Mouse (Mus musculus): ENCODE results near the gene Fam78a.
A peak's percentile ranks its signal among the peaks of the same experiment; 100 is the strongest.

Gene Fam78a

DNA sequence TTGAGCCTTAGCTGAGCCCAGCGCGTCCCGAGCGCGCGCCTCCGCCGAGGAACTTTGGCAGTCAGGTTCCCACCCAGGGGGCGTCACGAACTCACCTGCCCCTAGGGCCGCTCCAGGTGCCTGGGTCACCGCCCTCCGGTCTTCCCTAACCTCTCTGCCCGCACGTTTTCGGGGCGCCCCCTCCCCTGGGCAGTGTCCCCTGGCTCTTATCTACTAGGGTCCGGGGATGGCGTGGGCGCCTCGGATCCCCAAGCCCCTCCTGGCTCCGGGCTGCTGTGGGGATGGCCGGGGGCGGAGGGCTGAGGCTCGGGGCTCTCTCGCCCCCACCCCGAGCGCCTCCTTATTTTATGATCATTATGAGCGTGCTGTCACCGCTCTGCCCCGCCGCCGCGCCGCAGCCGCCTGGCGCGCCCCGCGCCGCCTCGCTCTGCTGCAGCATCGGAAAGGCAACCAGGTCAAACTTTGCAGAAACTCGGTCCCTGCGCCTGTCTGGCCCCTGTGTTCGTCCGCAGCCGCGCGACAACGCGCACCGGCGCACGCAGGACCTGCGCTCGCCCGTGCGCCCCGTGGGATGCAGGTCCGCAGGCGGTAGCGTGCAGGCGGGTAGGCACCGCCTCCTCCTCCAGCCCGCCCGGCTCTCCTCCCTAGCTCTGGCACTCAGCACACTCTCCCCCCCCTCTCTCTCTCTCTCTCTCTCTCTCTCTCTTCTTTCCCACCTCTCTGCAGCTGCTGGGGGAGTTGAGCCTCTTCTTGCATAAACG lies at the start of gene Fam78a:
Fam78a (minus strand) TSS at position 747 of the 761 bp plus-strand sequence.
- peak; percentile 60 for DNase-seq (ENCODE audit: low spot score)

DNA sequence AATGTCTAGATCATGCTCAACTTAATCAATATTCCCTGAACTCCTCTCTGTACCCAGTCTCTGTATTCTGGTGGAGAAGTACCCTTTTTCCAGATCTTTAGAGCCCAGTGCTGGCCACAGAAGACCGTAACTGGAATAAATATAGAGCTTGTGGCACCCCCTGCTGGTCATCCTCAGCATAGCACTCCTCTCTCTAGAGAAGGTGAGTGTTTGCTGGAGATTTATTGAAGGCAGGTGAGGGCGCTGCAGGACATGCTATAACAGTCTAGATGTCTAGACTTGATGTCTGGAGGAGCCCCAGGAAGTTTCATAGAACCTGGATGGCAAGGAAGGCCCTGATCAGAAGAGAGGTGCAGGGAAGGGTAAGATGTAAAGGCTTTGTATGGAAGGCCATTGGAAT lies 49.4 kb upstream of the Fam78a start:
- DNase-seq (ENCODE audit: low spot score): peak; percentile 95

DNA sequence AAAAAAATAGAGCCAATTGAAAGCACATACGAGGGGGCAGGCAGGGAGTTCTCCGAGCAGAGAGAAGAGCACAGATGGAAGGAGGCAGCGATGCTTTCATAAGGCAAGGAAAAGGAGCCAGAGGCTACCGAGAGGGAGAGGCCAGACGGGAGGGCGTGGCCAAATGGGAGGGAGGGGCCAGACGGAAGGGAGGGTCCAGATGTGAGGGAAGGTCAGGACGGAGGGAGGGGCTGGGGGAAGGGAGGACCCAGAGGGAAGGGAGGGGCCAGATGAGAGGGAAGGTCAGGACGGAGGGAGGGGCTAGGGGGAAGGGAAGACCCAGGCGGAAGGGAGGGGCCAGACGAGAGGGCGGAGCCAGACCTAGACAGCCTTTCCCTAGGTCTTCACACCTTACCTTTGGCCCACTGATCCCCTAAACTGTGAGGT lies 47.9 kb upstream of the Fam78a start:
- peak; percentile 76 for DNase-seq (ENCODE audit: low spot score)

DNA sequence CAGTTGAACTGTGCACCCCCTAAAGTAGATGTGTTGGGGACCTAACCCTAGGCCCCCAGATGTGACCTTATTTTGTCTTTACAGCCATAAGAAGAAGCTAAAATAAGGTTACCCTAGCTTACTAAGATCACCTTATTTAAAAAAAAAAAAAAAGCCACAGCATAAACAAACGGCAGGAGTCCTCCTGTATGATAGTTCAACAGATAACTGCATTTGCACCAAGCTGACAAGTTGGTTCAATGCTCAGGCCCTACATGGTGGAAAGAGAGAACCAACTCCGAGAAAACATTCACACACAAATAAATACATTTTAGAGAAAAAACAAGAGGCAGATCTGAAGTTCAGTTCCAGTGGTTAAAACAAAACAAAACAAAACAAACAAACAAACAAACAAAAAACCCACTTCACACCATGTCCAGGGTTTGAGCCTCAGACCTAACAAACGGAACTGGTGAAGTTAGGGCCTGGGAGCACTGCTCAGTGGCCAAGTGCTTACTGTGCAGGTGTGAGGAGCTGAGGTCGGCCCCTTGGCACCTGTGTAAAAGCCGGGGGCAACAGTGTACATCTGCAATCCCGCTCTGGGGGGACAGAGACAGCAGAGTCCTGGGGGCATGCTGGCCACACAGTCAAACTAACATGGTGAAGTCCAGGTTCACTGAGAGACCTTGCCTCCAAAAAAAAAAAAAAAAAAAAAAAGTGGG lies 47.4 kb upstream of the Fam78a start:
- DNase-seq (ENCODE audit: low spot score): no peak

DNA sequence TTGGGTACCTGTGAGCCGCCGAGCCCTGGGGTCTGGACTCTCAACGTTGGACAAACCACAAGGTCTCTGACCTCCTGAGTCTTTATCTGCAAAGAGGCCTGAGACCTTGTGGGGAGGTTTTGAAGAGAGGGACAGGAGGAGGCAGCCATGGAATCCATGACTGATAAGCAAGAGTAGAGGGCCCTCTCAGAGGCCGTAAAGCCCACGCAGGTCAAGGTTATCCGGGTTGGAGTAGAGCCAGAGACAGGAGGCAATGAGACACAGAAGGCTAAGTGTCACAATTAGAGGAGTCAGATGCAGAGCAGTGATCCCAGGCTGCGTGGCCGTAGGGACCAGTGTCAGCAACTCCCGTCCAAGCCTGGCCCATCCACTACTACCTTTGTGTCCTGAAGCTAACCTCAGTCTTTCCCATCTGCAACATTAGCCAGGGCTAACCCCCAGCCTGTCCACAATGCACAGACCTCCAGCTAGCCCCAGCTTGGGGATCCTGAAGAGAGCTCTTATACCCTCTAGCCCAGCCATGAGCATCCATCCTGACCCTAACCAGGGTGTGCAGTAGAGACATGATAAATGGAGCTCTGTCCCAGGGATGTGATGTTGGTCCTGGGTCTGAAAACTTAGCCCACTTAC lies 46.7 kb upstream of the Fam78a start:
- no peak for DNase-seq (ENCODE audit: low spot score)

DNA sequence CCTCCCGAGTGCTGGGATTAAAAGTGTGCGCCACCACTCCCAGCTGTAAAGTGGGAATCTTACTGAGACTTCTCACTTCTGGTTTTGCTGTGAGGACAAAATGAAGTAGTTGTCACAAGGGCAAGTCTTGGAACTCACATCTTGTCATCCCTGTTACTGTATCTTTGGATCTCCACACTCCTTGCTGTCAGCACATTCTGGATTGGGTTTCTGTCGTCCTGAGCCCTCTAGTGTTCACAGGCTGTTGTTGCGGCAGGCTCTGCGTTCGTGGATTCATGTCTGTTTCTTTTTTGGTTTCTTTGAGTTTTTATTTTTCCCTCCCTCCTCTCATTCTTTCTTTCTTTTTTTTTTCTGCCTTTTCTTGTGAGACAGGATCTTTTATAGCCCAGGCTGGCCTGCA lies 45.8 kb upstream of the Fam78a start:
- DNase-seq (ENCODE audit: low spot score): peak; percentile 80

DNA sequence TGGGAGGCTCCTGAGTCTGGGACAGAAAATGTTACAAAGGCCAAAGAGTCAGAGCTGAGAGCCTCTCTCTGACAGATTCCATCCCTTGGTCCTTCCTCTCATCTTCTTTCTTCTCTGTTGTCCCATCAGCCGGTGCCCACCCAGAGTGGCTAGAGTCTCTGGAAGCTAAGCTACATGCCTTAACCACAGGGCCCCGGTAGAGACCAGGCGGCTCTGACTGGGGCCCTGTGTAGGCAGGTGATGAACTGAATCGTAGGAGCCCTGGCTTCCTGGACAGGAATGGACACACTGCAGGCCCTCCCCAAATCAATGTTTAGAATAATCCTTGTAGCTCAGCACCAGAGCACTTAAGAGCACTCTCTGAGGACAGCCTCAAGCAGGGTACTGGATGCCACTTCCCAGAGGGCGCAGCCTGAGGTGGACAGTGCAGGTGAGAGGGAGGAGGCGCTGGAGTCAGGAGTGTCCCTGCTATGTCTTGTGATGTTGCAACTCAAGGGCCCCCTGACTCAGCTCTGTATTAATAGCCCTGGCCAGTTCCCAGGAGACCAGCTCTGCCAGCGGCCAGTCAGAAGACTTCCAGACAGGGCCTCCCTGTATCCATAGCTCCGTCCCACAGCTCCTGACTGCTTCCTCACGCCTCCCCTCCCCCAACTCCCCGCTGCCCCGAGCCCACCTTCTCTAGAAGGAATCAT lies 44.9 kb upstream of the Fam78a start:
- no peak for DNase-seq (ENCODE audit: low spot score)

DNA sequence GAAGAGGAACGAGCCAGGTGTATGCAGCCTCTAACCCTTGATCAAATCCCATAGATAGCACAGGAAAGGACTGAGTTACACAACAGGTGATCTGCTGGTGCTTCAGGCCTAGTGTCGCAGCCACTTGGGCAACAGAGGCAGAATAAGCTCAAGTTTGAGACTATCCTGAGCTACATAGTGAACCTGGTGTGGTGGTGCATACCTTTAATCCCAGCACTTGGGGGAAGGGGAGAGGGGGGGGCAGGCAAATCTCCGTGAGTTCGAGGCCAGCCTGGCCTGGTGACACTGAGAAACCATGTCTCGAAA lies 43.8 kb upstream of the Fam78a start:
- DNase-seq (ENCODE audit: low spot score): no peak

DNA sequence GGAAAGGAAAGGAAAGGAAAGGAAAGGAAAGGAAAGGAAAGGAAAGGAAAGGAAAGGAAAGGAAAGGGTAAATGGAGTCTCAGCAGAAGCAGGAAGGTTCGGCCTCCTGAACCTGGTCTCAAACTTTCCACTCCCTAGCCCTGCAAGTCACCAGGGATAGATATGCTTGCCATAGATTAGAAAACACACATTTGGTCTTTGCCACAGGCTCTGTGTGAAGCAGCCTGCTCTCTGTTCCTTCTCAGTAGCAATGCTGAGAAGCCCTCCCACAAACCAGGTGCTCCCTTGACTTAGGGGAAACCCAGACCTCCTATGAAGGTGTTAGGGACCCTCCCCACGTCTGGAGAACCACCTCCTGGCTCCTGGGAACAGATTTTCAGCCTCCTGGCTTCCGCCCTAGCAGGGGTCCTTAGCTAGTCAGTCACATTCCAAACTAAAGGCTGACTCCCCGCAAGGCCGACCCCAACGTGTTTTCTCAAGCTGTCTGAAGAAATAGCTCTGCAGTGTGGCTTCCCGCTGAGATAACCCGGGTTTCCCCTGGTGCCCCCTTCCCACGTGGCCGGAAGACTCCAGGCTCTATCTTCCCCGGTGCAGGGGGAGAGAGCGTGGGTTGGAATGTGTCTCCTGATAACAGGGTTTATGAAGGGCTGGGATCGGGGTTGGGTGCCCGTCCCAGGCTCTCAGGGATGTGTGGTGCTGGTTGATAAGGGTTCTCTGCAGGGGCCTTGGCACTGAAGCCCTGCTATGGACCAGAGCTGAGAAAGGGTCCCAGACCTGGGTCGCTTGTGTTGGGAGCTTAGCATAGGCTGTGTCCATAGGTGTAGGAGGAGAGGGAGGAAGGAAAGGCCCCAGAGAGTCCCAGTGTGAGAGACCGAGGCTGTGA lies 43.2 kb upstream of the Fam78a start:
- DNase-seq (ENCODE audit: low spot score): no peak

DNA sequence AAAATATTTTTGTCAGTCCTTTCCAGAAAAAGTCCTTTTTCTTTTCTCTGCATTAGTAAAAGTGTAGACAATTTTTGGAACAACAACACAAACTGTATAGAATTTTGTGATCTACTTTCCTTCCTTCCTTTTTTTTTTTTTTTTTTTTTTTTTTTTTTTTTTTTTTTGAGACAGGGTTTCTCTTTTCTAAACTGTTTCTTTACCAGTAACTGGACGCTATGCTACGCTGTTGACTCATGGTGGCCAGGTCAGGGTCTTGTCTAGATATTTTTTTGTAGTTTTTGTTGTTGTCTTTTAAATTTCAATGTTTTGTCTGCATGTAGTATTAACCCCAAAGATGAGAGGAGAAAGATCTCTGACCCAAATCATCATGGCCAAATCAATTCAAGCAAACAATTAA lies 37.1 kb upstream of the Fam78a start:
- no peak for DNase-seq (ENCODE audit: low spot score)

DNA sequence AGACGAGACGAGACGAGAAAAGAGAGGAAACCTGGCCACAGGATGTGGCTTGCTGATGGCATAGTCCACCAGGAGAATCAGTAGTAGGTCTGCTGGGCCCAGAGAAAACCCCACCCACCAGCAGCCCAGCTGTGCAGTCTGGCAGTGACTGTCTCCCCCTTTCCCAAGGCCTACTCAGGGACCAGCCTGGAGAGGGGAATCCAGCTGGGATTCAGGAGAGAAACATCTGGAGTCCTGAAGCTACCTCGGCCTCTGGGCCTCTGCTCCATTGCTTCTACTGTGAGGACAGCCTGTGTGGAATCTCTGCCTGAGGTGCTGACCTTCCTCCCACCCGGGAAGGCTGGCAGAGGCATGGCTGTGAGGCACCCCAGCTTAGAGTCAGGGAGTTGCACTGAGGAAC lies 36.5 kb upstream of the Fam78a start:
- no peak for DNase-seq (ENCODE audit: low spot score)

DNA sequence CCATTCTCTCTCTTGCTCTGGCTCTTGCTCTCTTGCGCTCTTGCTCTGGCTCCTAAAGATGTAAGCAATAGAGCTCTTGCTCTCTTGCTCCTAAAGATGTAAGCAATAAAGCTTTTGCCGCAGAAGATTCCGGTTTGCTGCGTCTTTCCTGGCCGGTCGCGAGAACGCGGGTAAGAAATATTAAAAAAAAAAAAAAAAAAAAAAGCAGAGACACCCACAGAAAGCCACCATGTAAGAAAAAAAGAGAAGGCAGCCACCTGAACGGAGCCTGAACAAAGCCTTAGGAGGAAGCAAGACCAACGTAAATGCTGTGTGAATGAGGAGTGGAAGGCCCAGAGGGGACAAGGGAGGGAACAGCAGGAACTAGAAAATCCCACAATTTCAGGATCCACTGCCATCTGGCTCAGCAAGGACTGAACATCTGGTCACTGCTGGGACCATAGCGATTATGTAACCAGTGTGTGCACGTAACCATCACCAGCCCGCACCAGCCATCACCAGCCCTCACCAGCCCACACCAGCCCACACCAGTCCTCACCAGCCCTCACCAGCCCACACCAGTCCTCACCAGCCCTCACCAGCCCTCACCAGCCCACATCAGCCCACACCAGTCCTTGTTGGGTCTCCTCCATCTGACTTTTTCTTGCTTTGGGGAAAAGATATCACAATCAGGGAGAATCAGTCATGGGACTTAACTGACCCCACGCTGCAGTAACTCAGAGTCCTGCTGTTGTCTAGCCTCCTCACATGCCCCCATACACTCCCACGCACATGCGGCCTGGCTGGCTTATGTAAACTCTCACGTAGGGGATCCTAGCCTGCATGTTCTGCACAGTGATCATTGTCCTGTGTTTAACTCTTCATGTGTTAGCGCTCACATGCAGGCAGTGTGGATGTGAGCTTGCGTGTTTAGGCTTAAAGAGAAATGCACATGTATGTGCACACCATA lies 35.4 kb upstream of the Fam78a start:
- no peak for DNase-seq (ENCODE audit: low spot score)

DNA sequence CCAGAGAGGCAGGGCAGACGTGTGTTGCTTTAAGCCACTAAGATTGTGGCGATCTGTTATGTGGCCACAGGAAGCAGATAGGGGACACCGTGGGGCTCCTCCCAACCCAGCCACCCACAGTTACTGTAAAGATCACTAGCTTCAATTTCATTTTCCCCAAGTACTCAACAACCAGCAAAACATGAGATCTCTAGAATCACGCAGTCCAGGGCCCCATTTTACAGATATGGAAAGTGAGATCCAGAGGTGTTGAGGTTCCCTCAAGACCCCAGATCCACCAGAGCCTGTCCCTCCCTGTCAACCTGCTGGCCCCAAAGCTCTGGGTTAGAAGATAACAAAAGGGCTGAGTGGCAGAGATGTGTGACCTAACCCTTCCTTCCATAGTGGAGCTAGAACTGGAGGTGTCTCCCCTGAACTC lies 31.2 kb upstream of the Fam78a start:
- no peak for DNase-seq (ENCODE audit: low spot score)

DNA sequence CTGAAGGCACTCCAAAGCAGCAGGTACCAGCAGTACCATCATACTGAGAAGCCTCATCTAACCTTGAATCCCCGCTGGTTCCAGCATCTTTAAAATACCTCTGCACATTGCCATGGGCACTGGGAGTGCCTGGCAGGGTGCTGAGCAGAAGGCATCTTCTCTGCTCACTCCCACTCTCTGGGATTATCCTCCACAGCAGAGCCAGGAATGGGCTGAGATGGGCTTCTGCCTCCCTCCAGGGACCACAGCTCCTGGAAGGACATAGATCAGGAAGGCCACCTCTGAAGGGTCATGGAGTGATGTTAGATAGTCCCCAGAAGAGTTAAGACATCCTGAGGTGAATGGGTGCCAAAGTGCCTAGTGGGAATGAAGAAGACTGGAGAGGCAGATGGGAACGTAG lies 27.9 kb upstream of the Fam78a start:
- no peak for DNase-seq (ENCODE audit: low spot score)

DNA sequence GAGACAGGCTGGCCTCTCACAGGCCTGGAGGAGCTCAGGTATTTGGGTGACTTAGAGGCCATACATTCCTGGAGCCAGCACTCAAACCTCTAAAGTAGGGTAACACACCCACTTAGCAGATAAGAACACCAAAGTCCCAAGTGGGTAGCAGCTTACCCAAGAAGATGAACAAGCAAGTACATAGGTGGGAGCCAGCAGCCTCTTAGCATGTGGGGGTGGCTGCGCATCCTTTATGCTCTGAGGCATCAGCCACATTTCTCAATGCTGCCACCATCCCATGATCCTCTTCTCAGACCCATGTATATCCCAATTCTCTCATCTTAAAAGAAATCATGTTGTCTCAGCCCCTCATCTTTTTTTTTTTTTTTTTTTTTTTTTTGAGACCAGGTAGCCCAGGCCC lies 26.6 kb upstream of the Fam78a start:
- no peak for DNase-seq (ENCODE audit: low spot score)

DNA sequence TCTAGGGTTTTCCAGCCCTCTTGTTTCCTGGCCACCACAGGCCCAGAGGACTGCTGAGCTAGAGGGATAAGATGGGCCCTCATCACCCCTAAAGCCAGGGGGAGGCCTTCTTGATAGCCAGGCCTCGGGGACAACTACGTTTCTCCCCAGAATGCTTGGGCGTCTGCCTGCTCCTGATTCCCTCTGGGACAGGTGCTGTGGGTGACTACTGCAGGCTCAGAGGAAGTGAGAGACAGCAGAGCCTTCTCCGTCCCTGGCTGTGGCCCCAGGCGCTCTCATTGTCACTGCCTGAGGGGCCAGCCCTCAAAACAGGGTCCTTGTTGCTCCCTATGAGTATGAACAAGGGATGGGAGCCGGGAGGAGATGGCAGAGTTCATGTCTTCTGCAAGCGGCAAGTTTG lies 21.3 kb upstream of the Fam78a start:
- DNase-seq (ENCODE audit: low spot score): no peak

DNA sequence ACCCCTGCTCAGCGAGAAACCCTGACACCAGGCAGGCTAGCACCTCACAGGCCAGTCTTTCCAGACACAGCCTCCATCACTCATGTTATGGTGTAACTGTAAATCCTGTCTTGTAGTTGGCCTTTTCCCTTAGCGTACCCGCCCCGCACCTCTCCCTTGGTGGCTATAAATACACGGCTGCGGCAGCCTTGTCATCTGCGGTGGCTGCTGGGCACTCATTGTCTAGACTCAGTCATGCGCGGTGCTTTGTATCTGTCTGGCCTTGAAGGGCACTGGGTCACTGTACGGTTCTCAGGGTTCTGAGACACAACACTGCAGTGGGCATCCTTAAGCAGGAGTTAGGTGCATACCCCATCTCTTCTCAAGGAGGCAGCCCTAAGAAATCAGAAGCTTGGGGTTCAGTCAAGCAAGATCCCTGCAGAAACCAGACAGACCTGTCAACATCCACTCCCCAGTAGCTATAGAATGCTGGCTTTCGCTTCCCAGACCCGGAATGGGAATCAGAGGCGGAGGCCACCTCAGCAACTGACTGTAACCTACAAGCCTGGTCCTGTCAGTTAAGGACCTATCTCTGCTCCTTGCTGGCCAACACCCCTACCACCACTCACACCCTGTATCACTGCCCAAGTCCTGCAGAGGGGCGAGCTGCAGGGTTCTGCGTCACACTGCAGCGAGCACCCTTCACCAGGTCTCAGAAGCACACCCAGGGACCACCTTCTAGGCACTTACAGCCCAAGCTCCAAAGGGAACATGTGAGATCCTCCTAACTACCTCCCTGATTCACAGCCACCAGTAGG lies 20.7 kb upstream of the Fam78a start:
- DNase-seq (ENCODE audit: low spot score): peak; percentile 83

DNA sequence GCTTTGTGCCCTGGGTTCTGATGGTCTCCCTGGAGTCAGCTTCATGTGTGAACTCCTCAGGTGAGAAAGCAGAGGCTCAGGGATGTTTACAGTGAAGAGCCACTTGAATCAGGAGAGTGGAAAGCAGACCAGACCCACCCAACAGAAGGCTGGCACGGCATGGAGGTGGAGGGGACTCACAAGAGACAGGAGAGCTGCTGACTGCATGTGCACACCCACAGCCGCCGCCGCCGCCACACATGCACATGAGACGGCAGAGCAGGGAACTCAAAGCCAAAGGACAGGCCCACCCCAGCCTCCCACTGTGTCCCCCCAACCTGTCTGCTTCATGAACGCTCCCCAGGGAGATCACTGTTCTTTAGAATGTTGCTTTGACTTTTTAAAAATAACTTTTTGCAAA lies 19.5 kb upstream of the Fam78a start:
- DNase-seq (ENCODE audit: low spot score): no peak

DNA sequence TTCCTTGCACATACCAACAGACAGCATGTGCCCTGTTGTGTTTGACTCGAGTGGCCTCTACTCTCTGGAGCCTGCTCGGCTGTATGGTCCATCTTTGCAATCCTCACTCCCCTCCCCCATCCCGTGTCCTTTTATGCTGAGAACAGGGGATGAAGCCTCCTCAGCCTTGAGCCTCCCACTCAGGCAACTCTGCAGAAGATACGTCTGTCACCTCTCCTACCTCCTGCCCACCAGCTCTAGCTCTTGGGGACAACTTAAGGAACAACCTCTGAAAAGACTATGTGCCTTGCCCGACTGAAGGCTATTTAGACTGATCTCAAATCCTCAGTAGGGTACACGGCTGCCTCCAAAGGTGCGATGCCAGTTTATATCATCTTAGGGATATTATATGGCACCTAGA lies 18.9 kb upstream of the Fam78a start:
- DNase-seq (ENCODE audit: low spot score): no peak

DNA sequence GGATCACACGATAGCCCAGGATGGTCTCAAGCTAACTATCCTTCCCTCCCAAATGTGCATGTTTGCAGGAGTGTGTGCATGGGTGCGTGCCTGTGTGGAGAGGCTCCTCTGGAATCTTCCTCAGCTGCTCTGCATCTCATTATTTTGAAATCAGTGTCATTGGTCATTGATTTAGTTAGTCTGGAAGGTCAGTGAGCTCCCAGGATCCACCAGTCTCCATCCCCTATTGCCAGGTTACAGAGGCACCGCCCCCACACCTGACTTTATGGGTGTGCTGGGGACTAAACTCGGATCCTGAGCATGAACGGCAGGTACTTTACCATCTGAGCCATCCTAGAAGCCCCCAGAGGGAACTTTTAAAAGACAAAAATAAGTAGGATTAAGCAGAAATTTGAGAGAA lies 18.3 kb upstream of the Fam78a start:
- peak; percentile 57 for DNase-seq (ENCODE audit: low spot score)

Data from retina, embryonic 14.5 days (tissue).